Mouse (Mus musculus): Measurements from ENCODE around the gene Aig1. TPM values are rescaled to one million over a fixed set of nuclear protein-coding genes. Genes with fewer than 3 reads are reported as not detected.

Gene Aig1
- polyA plus RNA-seq, 1 experiment from 2014 or later = 33.8 TPM

GRCm38 (mm10) chr10:13688386-13689120 is 180.2 kb downstream of the Aig1 start:
- WGBS = 32% methylated on average over 15 of the region's 15 CpGs
- no peak overlapping the region for H3K9ac ChIP-seq
- 0 out of 2 replicates have a peak overlapping the region, but pooled peaks have one; percentile 5 for H3K27ac ChIP-seq
- H3K9me3 ChIP-seq = no peaks in the 10 kb centered on the region
- H3K36me3 ChIP-seq = no peaks in the 10 kb centered on the region
- no peak for ATAC-seq (ENCODE audit: insufficient number of reproducible peaks, low FRiP score, low TSS enrichment, low read depth)
- H3K4me1 ChIP-seq = peaks cover 19% of the 10 kb centered on the region; the same call in 1 of the 2 replicates
- H3K4me2 ChIP-seq = no peak overlapping the region
- H3K27me3 ChIP-seq = no peaks in the 10 kb centered on the region; the same call in 1 of the 2 replicates
- H3K4me3 ChIP-seq = no peak overlapping the region

- 80% methylated on average over 8 of the region's 8 CpGs for WGBS
- H3K27ac ChIP-seq = no peak overlapping the region
- H3K36me3 ChIP-seq = no peaks in the 10 kb centered on the region
- no peak overlapping the region for H3K9ac ChIP-seq
- H3K27me3 ChIP-seq = no peaks in the 10 kb centered on the region; the same call in 1 of the 2 replicates
- H3K4me3 ChIP-seq = no peak overlapping the region
- no peak for ATAC-seq (ENCODE audit: insufficient number of reproducible peaks, low FRiP score, low TSS enrichment, low read depth)
- H3K9me3 ChIP-seq = no peaks in the 10 kb centered on the region
- no peak overlapping the region for H3K4me2 ChIP-seq
- H3K4me1 ChIP-seq = peaks cover 19% of the 10 kb centered on the region; the same call in 1 of the 2 replicates
These were observed 181.5 kb downstream of the Aig1 start for GRCm38 (mm10) chr10:13687182-13687810.

GRCm38 (mm10) chr10:13686127-13686526 is 182.7 kb downstream of the Aig1 start:
- Histone ChIP-seq H3K27me3 (no peaks in the 10 kb centered on the region; the same call in 1 of the 2 replicates), H3K9me3 (no peaks in the 10 kb centered on the region), H3K4me3 (no peak overlapping the region), H3K4me2 (no peak overlapping the region), H3K9ac (no peak overlapping the region), H3K27ac (no peak overlapping the region), H3K4me1 (peaks cover 19% of the 10 kb centered on the region; the same call in 1 of the 2 replicates), H3K36me3 (no peaks in the 10 kb centered on the region)
- WGBS = 77% methylated on average over 5 of the region's 5 CpGs
- ATAC-seq (ENCODE audit: insufficient number of reproducible peaks, low FRiP score, low TSS enrichment, low read depth) = no peak

- no peaks in the 10 kb centered on the region; the same call in 1 of the 2 replicates for H3K27me3 ChIP-seq
- WGBS = 88% methylated on average over 8 of the region's 8 CpGs
- no peak overlapping the region for H3K27ac ChIP-seq
- no peaks in the 10 kb centered on the region for H3K36me3 ChIP-seq
- no peak overlapping the region for H3K4me2 ChIP-seq
- no peak overlapping the region for H3K4me3 ChIP-seq
- ATAC-seq (ENCODE audit: insufficient number of reproducible peaks, low FRiP score, low TSS enrichment, low read depth) = no peak
- no peak overlapping the region for H3K9ac ChIP-seq
- H3K9me3 ChIP-seq = no peaks in the 10 kb centered on the region
- H3K4me1 ChIP-seq = peaks cover 19% of the 10 kb centered on the region; the same call in 1 of the 2 replicates
These were observed 183.4 kb downstream of the Aig1 start for GRCm38 (mm10) chr10:13685366-13685765.

GRCm38 (mm10) chr10:13684452-13684851 is 184.3 kb downstream of the Aig1 start:
- H3K9ac ChIP-seq = no peak overlapping the region
- no peaks in the 10 kb centered on the region; the same call in 1 of the 2 replicates for H3K27me3 ChIP-seq
- H3K27ac ChIP-seq = no peak overlapping the region
- peaks cover 17% of the 10 kb centered on the region; the same call in 1 of the 2 replicates for H3K4me1 ChIP-seq
- H3K36me3 ChIP-seq = no peaks in the 10 kb centered on the region
- no peak overlapping the region for H3K4me2 ChIP-seq
- no peak for ATAC-seq (ENCODE audit: insufficient number of reproducible peaks, low FRiP score, low TSS enrichment, low read depth)
- H3K9me3 ChIP-seq = no peaks in the 10 kb centered on the region
- no peak overlapping the region for H3K4me3 ChIP-seq

GRCm38 (mm10) chr10:13682565-13682964 is 186.2 kb downstream of the Aig1 start:
- 33% methylated on average over 3 of the region's 3 CpGs for WGBS
- ATAC-seq (ENCODE audit: insufficient number of reproducible peaks, low FRiP score, low TSS enrichment, low read depth) = no peak
- no peaks in the 10 kb centered on the region for H3K9me3 ChIP-seq
- no peaks in the 10 kb centered on the region; the same call in 1 of the 2 replicates for H3K27me3 ChIP-seq
- H3K4me2 ChIP-seq = no peak overlapping the region
- H3K9ac ChIP-seq = no peak overlapping the region
- no peaks in the 10 kb centered on the region for H3K36me3 ChIP-seq
- H3K27ac ChIP-seq = no peak overlapping the region
- peaks cover 8% of the 10 kb centered on the region; the same call in 1 of the 2 replicates for H3K4me1 ChIP-seq
- H3K4me3 ChIP-seq = no peak overlapping the region

GRCm38 (mm10) chr10:13677440-13677839 is 191.3 kb downstream of the Aig1 start:
- no peaks in the 10 kb centered on the region for H3K27me3 ChIP-seq
- no peak for ATAC-seq (ENCODE audit: insufficient number of reproducible peaks, low FRiP score, low TSS enrichment, low read depth)

GRCm38 (mm10) chr10:13675033-13675379 is 193.8 kb downstream of the Aig1 start:
- Histone ChIP-seq H3K4me1 (no peaks in the 10 kb centered on the region), H3K27ac (no peak overlapping the region), H3K27me3 (no peaks in the 10 kb centered on the region), H3K4me3 (no peak overlapping the region), H3K36me3 (no peaks in the 10 kb centered on the region), H3K4me2 (no peak overlapping the region), H3K9ac (no peak overlapping the region), H3K9me3 (no peaks in the 10 kb centered on the region)
- WGBS = 91% methylated on average over 3 of the region's 3 CpGs
- ATAC-seq (ENCODE audit: insufficient number of reproducible peaks, low FRiP score, low TSS enrichment, low read depth) = no peak

More at GRCm38 (mm10) chr10:13677440-13677839, 191.3 kb downstream of the Aig1 start:
- 84% methylated on average over 2 of the region's 2 CpGs for WGBS
- H3K4me3 ChIP-seq = no peak overlapping the region
- no peak overlapping the region for H3K9ac ChIP-seq
- no peak overlapping the region for H3K27ac ChIP-seq
- H3K36me3 ChIP-seq = no peaks in the 10 kb centered on the region
- no peaks in the 10 kb centered on the region for H3K9me3 ChIP-seq
- H3K4me1 ChIP-seq = no peaks in the 10 kb centered on the region
- H3K4me2 ChIP-seq = no peak overlapping the region

- Histone ChIP-seq H3K4me1 (no peaks in the 10 kb centered on the region), H3K27ac (no peak overlapping the region), H3K27me3 (no peaks in the 10 kb centered on the region), H3K36me3 (no peaks in the 10 kb centered on the region), H3K4me3 (no peak overlapping the region), H3K9me3 (no peaks in the 10 kb centered on the region), H3K9ac (no peak overlapping the region), H3K4me2 (no peak overlapping the region)
- ATAC-seq (ENCODE audit: insufficient number of reproducible peaks, low FRiP score, low TSS enrichment, low read depth) = no peak
- WGBS = 85% methylated on average over 7 of the region's 7 CpGs
These were observed 194.3 kb downstream of the Aig1 start for GRCm38 (mm10) chr10:13674304-13675032.

GRCm38 (mm10) chr10:13667166-13667696 is 201.5 kb downstream of the Aig1 start:
- no peak overlapping the region for H3K4me2 ChIP-seq
- no peak overlapping the region for H3K4me3 ChIP-seq
- no peak overlapping the region for H3K9ac ChIP-seq
- no peaks in the 10 kb centered on the region for H3K36me3 ChIP-seq
- no peaks in the 10 kb centered on the region for H3K9me3 ChIP-seq
- peak; percentile 79 for ATAC-seq (ENCODE audit: insufficient number of reproducible peaks, low FRiP score, low TSS enrichment, low read depth)
- no peak overlapping the region for H3K27ac ChIP-seq
- peaks cover 10% of the 10 kb centered on the region; the same call in 1 of the 2 replicates for H3K4me1 ChIP-seq
- no peaks in the 10 kb centered on the region for H3K27me3 ChIP-seq
- 18% methylated on average over 10 of the region's 10 CpGs for WGBS

- no peaks in the 10 kb centered on the region for H3K9me3 ChIP-seq
- no peaks in the 10 kb centered on the region for H3K36me3 ChIP-seq
- no peak overlapping the region for H3K27ac ChIP-seq
- H3K4me3 ChIP-seq = no peak overlapping the region
- ATAC-seq (ENCODE audit: insufficient number of reproducible peaks, low FRiP score, low TSS enrichment, low read depth) = no peak
- no peaks in the 10 kb centered on the region for H3K27me3 ChIP-seq
- H3K4me2 ChIP-seq = no peak overlapping the region
- H3K9ac ChIP-seq = no peak overlapping the region
- H3K4me1 ChIP-seq = peaks cover 10% of the 10 kb centered on the region; the same call in 1 of the 2 replicates
These were observed 205.3 kb downstream of the Aig1 start for GRCm38 (mm10) chr10:13663476-13663875.
